Mouse (Mus musculus) olfactory bulb, adult 2 months (tissue): Measurements from ENCODE around the gene Ddx54.

Experiments used
- CTCF ChIP-seq: fragments of 200-500 bp; IDR thresholded peaks from 2 replicates; pipeline ENCODE4 v1.5.1; 2012; ENCODE audit warnings: low read depth, mild to moderate bottlenecking, low read length, moderate library complexity; ENCODE audit not compliant: insufficient read depth
- POLR2A ChIP-seq: fragments of 200-500 bp; IDR thresholded peaks from 2 replicates; pipeline ENCODE4 v1.6.1; 2012; ENCODE audit warnings: mild to moderate bottlenecking, low read depth, low read length, moderate library complexity; ENCODE audit not compliant: insufficient read depth

- TF ChIP-seq POLR2A (no peak), CTCF (no peak)
These were observed 15.2 kb downstream of the Ddx54 start for GRCm38 (mm10) chr5:120627515-120628300.
